Mouse (Mus musculus): Measurements from ENCODE around the gene Ndufc1. TPM values are rescaled to one million over a fixed set of nuclear protein-coding genes. Genes with fewer than 3 reads are reported as not detected.
A peak's percentile ranks its signal among the peaks of the same experiment; 100 is the strongest.
"Not testable (repeated sequence)": the region's sequence is repeated elsewhere in the genome, so short reads cannot be mapped to it uniquely, and the experiment has no call there.

The Ndufc1 gene
- polyA plus RNA-seq (2012; rRNA removed), result 295 and 320 TPM in 2 replicates

GRCm38 (mm10) chr3:51408561-51409183 lies at the start of gene Ndufc1:
Ndufc1 (minus strand) TSS chr3:51408988.
- DNase-seq (ENCODE audit: low spot score), result peak; percentile 99

- DNase-seq (ENCODE audit: low spot score), result no peak
These were observed 26.2 kb upstream of the Ndufc1 start for GRCm38 (mm10) chr3:51434871-51435595.

GRCm38 (mm10) chr3:51434364-51434763 lies 25.6 kb upstream of the Ndufc1 start:
- not testable (repeated sequence) for DNase-seq (ENCODE audit: low spot score)

- no peak for DNase-seq (ENCODE audit: low spot score)
These were observed 16.6 kb upstream of the Ndufc1 start for GRCm38 (mm10) chr3:51425394-51425793.

GRCm38 (mm10) chr3:51421921-51422320 lies 13.1 kb upstream of the Ndufc1 start:
- no peak for DNase-seq (ENCODE audit: low spot score)

GRCm38 (mm10) chr3:51417966-51418365 lies 9.2 kb upstream of the Ndufc1 start:
- DNase-seq (ENCODE audit: low spot score), result no peak

GRCm38 (mm10) chr3:51417485-51417884 lies 8.7 kb upstream of the Ndufc1 start:
- no peak for DNase-seq (ENCODE audit: low spot score)

- DNase-seq (ENCODE audit: low spot score), result no peak
These were observed 8.3 kb upstream of the Ndufc1 start for GRCm38 (mm10) chr3:51417135-51417458.

GRCm38 (mm10) chr3:51416364-51417134 lies 7.8 kb upstream of the Ndufc1 start:
- DNase-seq (ENCODE audit: low spot score), result peak; percentile 47

- DNase-seq (ENCODE audit: low spot score), result no peak
These were observed 7.2 kb upstream of the Ndufc1 start for GRCm38 (mm10) chr3:51416073-51416363.

GRCm38 (mm10) chr3:51415098-51416072 lies 6.6 kb upstream of the Ndufc1 start, which contains the start of gene Naa15:
Naa15 (plus strand) TSS chr3:51415148.
- peak; percentile 95 for DNase-seq (ENCODE audit: low spot score)

GRCm38 (mm10) chr3:51413276-51413675 lies 4.5 kb upstream of the Ndufc1 start:
- DNase-seq (ENCODE audit: low spot score), result no peak

GRCm38 (mm10) chr3:51412457-51412856 lies 3.7 kb upstream of the Ndufc1 start:
- DNase-seq (ENCODE audit: low spot score), result no peak

- no peak for DNase-seq (ENCODE audit: low spot score)
These were observed 773 bp downstream of the Ndufc1 start for GRCm38 (mm10) chr3:51407870-51408560.

GRCm38 (mm10) chr3:51402628-51403027 lies 6.2 kb downstream of the Ndufc1 start:
- no peak for DNase-seq (ENCODE audit: low spot score)

- not testable (repeated sequence) for DNase-seq (ENCODE audit: low spot score)
These were observed 6.7 kb downstream of the Ndufc1 start for GRCm38 (mm10) chr3:51402054-51402453.

- no peak for DNase-seq (ENCODE audit: low spot score)
These were observed 8.1 kb downstream of the Ndufc1 start for GRCm38 (mm10) chr3:51400682-51401081.

GRCm38 (mm10) chr3:51399531-51399930 lies 9.3 kb downstream of the Ndufc1 start:
- no peak for DNase-seq (ENCODE audit: low spot score)

- DNase-seq (ENCODE audit: low spot score), result no peak
These were observed 10.1 kb downstream of the Ndufc1 start for GRCm38 (mm10) chr3:51398667-51399066.

GRCm38 (mm10) chr3:51397700-51398299 lies 11.0 kb downstream of the Ndufc1 start:
- no peak for DNase-seq (ENCODE audit: low spot score)

Measured in urinary bladder, adult 2 months (tissue).